Mouse (Mus musculus) bone marrow macrophage, adult 2 months (primary cell): ENCODE results near the gene Maneal.

Experiments used
- CTCF ChIP-seq: IDR thresholded peaks from 2 replicates; pipeline ENCODE4 v1.5.1; 2012; ENCODE audit warnings: low read depth, mild to moderate bottlenecking, low read length, moderate library complexity
- POLR2A ChIP-seq: IDR thresholded peaks from 2 replicates; pipeline ENCODE4 v1.6.1; 2012; ENCODE audit warnings: mild to moderate bottlenecking, low read depth, low read length, borderline replicate concordance

- no peak for TF ChIP-seq CTCF
- no peak for TF ChIP-seq POLR2A
Observed at GRCm38 (mm10) chr4:124888702-124889101, 26.7 kb upstream of the Maneal start.
